Mouse (Mus musculus) kidney, adult 2 months (tissue): Measurements from ENCODE around the gene Gm21680. TPM values are rescaled to one million over a fixed set of nuclear protein-coding genes. Genes with fewer than 3 reads are reported as not detected.
"Not testable (repeated sequence)": the region's sequence is repeated elsewhere in the genome, so short reads cannot be mapped to it uniquely, and the experiment has no call there.

ENCODE experiments used
- DNase-seq: peaks from one replicate; pipeline ENCODE4 v3.0.0; 2021
- H3K27ac ChIP-seq: fragments of 200-500 bp; 2 replicates; pipeline ENCODE4 v1.5.1; 2012; ENCODE audit warnings: low read depth, low read length, control low read depth, inconsistent platforms; ENCODE audit not compliant: insufficient read depth
- H3K27me3 ChIP-seq: fragments of 200-500 bp; replicated peaks from 2 replicates; pipeline ENCODE4 v1.6.1; 2012; ENCODE audit warnings: mild to moderate bottlenecking, moderate library complexity, low read length, inconsistent platforms; ENCODE audit not compliant: control insufficient read depth, insufficient read depth
- H3K36me3 ChIP-seq: fragments of 200-500 bp; 2 replicates; pipeline ENCODE4 v1.6.1; 2012; ENCODE audit warnings: mild to moderate bottlenecking, moderate library complexity, low read length, inconsistent platforms; ENCODE audit not compliant: control insufficient read depth, insufficient read depth
- H3K4me1 ChIP-seq: fragments of 200-500 bp; 2 replicates; pipeline ENCODE4 v1.6.1; 2011; ENCODE audit warnings: low read length; ENCODE audit not compliant: control insufficient read depth, insufficient read depth
- H3K4me3 ChIP-seq: fragments of 200-500 bp; 2 replicates; pipeline ENCODE4 v1.5.1; 2011; ENCODE audit warnings: mild to moderate bottlenecking, low read depth, low read length, control low read depth; ENCODE audit not compliant: insufficient read depth
- whole genome bisulfite sequencing: fragments of 180-500 bp; shearing (Covaris S2); methylation state at CpG from one replicate; pipeline ENCODE4 v1.1.7; 2018; 5-methylcytosine and 5-hydroxymethylcytosine counted together
- polyA plus RNA-seq: library from polyadenylated mRNA; depleted of rRNA; stranded (reverse); fragments of >200 nt; gene quantifications from 2 replicates; pipeline ENCODE4 v1.2.3, GENCODE M21; 2012; rRNA removed

Gm21680 gene
- polyA plus RNA-seq: not detected in 2 replicates

DNA sequence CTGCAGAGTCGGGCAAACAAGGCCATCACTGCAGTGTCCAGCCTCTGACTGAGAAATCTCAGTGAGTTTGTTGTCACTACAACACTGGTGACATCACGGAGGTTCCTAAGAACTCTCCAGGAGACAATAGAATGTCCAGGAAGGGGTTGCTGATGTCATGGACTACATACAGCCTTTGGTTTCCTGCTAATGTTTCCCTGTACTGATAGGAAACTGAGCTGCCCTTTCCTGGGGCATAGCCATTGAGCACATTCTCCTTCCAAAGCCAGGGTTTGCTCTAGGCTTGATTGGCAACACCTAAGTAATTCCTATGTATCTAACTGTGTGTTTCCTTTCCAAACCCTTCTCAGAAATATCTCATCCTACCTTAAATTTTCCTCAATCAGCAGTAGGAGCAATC, at the start of gene Gm21680:
Gm21680 (minus strand) TSS at position 101 of the 400 bp plus-strand sequence.
- DNase-seq, H3K4me3 ChIP-seq, H3K36me3 ChIP-seq, H3K27me3 ChIP-seq, H3K4me1 ChIP-seq, H3K27ac ChIP-seq: not testable (repeated sequence)
- no CpG with 5 or more reads among the region's 2 CpGs for whole genome bisulfite sequencing

DNA sequence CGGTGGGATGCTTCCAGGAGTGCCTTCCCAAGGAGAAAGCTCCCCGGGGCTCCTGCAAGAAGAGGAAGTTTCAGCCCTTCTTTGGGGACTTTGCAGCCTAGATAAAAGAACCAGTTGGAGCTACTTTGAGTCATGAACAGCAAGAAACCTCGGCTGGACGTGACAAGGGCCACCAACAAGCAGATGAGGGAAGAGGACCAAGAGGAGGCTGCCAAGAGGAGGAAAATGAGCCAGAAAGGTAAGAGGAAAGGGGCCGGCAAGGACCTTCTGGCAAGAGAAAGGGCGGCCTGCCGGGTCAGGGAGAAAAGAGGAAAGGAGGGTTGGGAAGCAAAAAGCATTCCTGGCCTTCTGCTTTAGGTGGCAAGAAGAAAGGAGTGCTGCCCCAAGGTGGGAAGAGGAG, 35.2 kb upstream of the Gm21680 start:
- not testable (repeated sequence) for H3K36me3 ChIP-seq, H3K4me3 ChIP-seq, H3K27ac ChIP-seq, DNase-seq, H3K4me1 ChIP-seq, H3K27me3 ChIP-seq
- 61% methylated on average over 7 of the region's 7 CpGs for WGBS

DNA sequence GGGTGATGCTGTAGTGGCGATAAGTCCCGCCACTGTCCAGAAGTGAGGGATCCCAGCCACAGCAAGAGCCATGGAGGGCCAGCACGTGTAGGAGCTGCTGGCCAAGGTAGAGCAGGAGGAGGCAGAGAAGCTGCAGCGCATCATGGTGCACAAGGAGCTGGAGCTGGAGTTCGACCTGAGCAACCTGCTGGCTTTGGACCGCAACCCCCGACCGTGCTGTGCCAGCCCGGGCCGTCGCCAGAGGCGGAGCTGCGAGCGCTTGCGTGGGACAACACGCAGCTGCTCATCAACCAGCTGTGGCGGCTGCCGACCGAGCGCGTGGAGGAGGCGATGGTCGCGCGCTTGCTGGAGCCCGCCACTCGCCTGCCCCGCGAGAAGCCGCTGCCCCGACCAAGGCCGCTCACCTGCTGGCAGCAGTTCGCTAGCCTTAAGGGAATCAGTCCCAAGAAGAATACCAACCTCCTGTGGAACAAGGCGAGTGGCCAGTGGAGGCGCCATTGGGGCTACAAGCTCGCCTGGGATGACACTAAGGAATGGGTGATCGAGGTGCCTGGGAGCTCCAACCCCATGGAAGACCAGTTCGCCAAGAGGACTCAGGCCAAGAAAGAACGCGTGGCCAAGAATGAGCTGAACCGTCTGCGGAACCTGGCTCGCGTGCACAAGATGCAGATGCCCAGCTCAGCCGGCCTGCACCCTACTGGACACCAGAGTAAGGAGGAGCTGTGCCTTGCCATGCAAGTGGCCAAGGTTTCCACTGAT, 34.7 kb upstream of the Gm21680 start:
- H3K27ac ChIP-seq, H3K4me3 ChIP-seq, H3K4me1 ChIP-seq, H3K27me3 ChIP-seq, H3K36me3 ChIP-seq, DNase-seq: not testable (repeated sequence)
- WGBS: 17% methylated on average over 45 of the region's 45 CpGs

DNA sequence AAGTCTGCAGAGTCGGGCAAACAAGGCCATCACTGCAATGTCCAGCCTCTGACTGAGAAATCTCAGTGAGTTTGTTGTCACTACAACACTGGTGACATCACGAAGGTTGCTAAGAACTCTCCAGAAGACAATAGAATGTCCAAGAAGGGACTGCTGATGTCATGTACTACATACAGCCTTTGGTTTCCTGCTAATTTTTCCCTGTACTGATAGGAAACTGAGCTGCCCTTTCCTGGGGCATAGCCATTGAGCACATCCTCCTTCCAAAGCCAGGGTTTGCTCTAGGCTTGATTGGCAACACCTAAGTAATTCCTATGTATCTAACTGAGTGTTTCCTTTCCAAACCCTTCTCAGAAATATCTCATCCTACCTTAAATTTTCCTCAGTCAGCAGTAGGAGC, 32.2 kb upstream of the Gm21680 start, which contains the start of gene Gm1979:
Gm1979 (minus strand) TSS at position 101 of the 400 bp plus-strand sequence.
- not testable (repeated sequence) for H3K36me3 ChIP-seq, DNase-seq, H3K27ac ChIP-seq, H3K27me3 ChIP-seq, H3K4me3 ChIP-seq, H3K4me1 ChIP-seq
- WGBS: 77% methylated on average over 1 of the region's 2 CpGs

DNA sequence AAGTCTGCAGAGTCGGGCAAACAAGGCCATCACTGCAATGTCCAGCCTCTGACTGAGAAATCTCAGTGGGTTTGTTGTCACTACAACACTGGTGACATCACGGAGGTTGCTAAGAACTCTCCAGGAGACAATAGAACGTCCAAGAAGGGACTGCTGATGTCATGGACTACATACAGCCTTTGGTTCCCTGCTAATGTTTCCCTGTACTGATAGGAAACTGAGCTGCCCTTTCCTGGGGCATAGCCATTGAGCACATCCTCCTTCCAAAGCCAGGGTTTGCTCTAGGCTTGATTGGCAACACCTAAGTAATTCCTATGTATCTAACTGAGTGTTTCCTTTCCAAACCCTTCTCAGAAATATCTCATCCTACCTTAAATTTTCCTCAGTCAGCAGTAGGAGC, 16.1 kb upstream of the Gm21680 start, which contains the start of gene Gm21698:
Gm21698 (minus strand) TSS at position 101 of the 400 bp plus-strand sequence.
- H3K27ac ChIP-seq, DNase-seq, H3K4me1 ChIP-seq, H3K4me3 ChIP-seq, H3K27me3 ChIP-seq, H3K36me3 ChIP-seq: not testable (repeated sequence)
- WGBS: no CpG with 5 or more reads among the region's 3 CpGs

DNA sequence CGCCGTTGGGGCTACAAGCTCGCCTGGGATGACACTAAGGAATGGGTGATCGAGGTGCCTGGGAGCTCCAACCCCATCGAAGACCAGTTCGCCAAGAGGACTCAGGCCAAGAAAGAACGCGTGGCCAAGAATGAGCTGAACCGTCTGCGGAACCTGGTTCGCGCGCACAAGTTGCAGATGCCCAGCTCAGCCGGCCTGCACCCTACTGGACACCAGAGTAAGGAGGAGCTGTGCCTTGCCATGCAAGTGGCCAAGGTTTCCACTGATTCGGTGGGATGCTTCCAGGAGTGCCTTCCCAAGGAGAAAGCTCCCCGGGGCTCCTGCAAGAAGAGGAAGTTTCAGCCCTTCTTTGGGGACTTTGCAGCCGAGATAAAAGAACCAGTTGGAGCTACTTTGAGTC, 15.4 kb downstream of the Gm21680 start:
- 58% methylated on average over 17 of the region's 17 CpGs for WGBS
- not testable (repeated sequence) for H3K27me3 ChIP-seq, DNase-seq, H3K4me3 ChIP-seq, H3K27ac ChIP-seq, H3K36me3 ChIP-seq, H3K4me1 ChIP-seq

DNA sequence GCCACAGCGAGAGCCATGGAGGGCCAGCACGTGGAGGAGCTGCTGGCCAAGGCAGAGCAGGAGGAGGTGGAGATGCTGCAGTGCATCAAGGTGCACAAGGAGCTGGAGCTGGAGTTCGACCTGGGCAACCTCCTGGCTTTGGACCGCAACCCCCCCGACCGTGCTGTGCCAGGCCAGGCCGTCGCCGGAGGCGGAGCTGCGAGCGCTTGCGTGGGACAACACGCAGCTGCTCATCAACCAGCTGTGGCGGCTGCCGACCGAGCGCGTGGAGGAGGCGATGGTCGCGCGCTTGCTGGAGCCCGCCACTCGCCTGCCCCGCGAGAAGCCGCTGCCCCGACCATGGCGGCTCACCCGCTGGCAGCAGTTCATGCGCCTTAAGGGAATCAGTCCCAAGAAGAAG, 15.9 kb downstream of the Gm21680 start:
- WGBS: 36% methylated on average over 32 of the region's 32 CpGs
- DNase-seq, H3K4me3 ChIP-seq, H3K27ac ChIP-seq, H3K36me3 ChIP-seq, H3K4me1 ChIP-seq, H3K27me3 ChIP-seq: not testable (repeated sequence)

DNA sequence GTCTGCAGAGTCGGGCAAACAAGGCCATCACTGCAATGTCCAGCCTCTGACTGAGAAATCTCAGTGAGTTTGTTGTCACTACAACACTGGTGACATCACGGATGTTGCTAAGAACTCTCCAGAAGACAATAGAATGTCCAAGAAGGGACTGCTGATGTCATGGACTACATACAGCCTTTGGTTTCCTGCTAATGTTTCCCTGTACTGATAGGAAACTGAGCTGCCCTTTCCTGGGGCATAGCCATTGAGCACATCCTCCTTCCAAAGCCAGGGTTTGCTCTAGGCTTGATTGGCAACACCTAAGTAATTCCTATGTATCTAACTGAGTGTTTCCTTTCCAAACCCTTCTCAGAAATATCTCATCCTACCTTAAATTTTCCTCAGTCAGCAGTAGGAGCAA, 18.1 kb downstream of the Gm21680 start, which contains the start of gene Gm21671:
Gm21671 (minus strand) TSS at position 101 of the 400 bp plus-strand sequence.
- DNase-seq, H3K4me3 ChIP-seq: not testable (repeated sequence)
- WGBS: 71% methylated on average over 2 of the region's 2 CpGs

DNA sequence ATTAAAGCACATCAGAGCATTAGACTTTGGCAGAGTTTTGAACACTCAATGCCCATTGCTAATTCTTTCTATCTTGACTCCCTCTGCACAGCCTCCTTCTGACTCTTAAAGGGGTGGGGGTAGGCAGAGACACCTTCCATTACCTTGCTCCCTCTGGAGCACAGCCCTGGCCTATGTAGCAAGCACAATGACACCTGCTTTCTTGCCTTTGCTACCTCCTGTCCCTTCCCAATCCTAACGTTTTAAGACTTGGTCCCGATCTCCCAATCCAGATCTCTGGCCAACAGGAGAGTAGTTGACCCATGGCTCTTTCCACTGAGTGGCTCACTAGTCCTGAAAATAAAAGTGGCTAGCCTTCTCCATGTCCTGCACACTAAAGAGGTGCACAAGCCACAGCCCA, 27.1 kb downstream of the Gm21680 start:
- H3K4me1 ChIP-seq, H3K27ac ChIP-seq, H3K36me3 ChIP-seq, H3K4me3 ChIP-seq, H3K27me3 ChIP-seq, DNase-seq: not testable (repeated sequence)
- WGBS: 84% methylated on average over 2 of the region's 2 CpGs

More for the DNA sequence above, 18.1 kb downstream of the Gm21680 start, which contains the start of gene Gm21671:
- not testable (repeated sequence) for H3K36me3 ChIP-seq, H3K4me1 ChIP-seq, H3K27ac ChIP-seq, H3K27me3 ChIP-seq

DNA sequence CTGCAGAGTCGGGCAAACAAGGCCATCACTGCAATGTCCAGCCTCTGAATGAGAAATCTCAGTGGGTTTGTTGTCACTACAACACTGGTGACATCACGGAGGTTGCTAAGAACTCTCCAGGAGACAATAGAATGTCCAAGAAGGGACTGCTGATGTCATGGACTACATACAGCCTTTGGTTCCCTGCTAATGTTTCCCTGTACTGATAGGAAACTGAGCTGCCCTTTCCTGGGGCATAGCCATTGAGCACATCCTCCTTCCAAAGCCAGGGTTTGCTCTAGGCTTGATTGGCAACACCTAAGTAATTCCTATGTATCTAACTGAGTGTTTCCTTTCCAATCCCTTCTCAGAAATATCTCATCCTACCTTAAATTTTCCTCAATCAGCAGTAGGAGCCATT, 30.2 kb downstream of the Gm21680 start, which contains the start of gene Gm21663:
Gm21663 (minus strand) TSS at position 101 of the 400 bp plus-strand sequence.
- DNase-seq, H3K36me3 ChIP-seq, H3K4me1 ChIP-seq, H3K27me3 ChIP-seq, H3K4me3 ChIP-seq, H3K27ac ChIP-seq: not testable (repeated sequence)
- WGBS: 47% methylated on average over 2 of the region's 2 CpGs
